Mouse (Mus musculus) olfactory bulb, adult 2 months (tissue): Measurements from ENCODE around the gene Hist1h1d.

Experiments used
- CTCF ChIP-seq: fragments of 200-500 bp; IDR thresholded peaks from 2 replicates; pipeline ENCODE4 v1.5.1; 2012; ENCODE audit warnings: low read depth, mild to moderate bottlenecking, low read length, moderate library complexity; ENCODE audit not compliant: insufficient read depth
- POLR2A ChIP-seq: fragments of 200-500 bp; IDR thresholded peaks from 2 replicates; pipeline ENCODE4 v1.6.1; 2012; ENCODE audit warnings: mild to moderate bottlenecking, low read depth, low read length, moderate library complexity; ENCODE audit not compliant: insufficient read depth

GRCm38 (mm10) chr13:23554925-23555838 is 2.1 kb downstream of the Hist1h1d start:
- TF ChIP-seq CTCF (no peak), POLR2A (peak; percentile 48; the same call in 1 of the 2 replicates)
